Mouse (Mus musculus) neural tube, embryonic 11.5 days (tissue): Measurements from ENCODE around the gene Rasgef1b. TPM values are rescaled to one million over a fixed set of nuclear protein-coding genes. Genes with fewer than 3 reads are reported as not detected.

Source experiments
- ATAC-seq: fragments of 200-750 bp; cut with Nextera tagmentation; 2 replicates; pipeline ENCODE4 v1.8.0; 2017; ENCODE audit warnings: moderate number of reproducible peaks, mild to moderate bottlenecking, moderate TSS enrichment, moderate library complexity; ENCODE audit not compliant: insufficient read depth, low FRiP score, low TSS enrichment
- DNase-seq: peaks from one replicate; pipeline ENCODE4 v3.0.0-alpha.2; 2015; ENCODE audit warnings: low spot score
- H3K27ac ChIP-seq: fragments of 300-500 bp; sonication (generic); 2 replicates; pipeline ENCODE4 v1.5.1; 2014; ENCODE audit warnings: low read depth, mild to moderate bottlenecking, low read length
- H3K27me3 ChIP-seq: fragments of 300-500 bp; sonication (generic); 2 replicates; pipeline ENCODE4 v1.6.1; 2014; ENCODE audit warnings: mild to moderate bottlenecking, low read length, mixed read lengths; ENCODE audit not compliant: control insufficient read depth, insufficient read depth
- H3K36me3 ChIP-seq: fragments of 300-500 bp; sonication (generic); 2 replicates; pipeline ENCODE4 v1.6.1; 2014; ENCODE audit warnings: mild to moderate bottlenecking, low read length, moderate library complexity, mixed read lengths; ENCODE audit not compliant: control insufficient read depth, insufficient read depth
- H3K4me1 ChIP-seq: fragments of 300-500 bp; sonication (generic); 2 replicates; pipeline ENCODE4 v1.6.1; 2014; ENCODE audit warnings: low read length, mixed read lengths; ENCODE audit not compliant: control insufficient read depth, insufficient read depth
- H3K4me2 ChIP-seq: fragments of 300-500 bp; sonication (generic); 2 replicates; pipeline ENCODE4 v1.6.1; 2014; ENCODE audit warnings: low read depth, mild to moderate bottlenecking, moderate library complexity
- H3K4me3 ChIP-seq: fragments of 300-500 bp; sonication (generic); 2 replicates; pipeline ENCODE4 v1.5.1; 2014; ENCODE audit warnings: low read depth, low read length
- H3K9ac ChIP-seq: fragments of 300-500 bp; sonication (generic); 2 replicates; pipeline ENCODE4 v1.6.1; 2014; ENCODE audit warnings: mild to moderate bottlenecking, low read length
- H3K9me3 ChIP-seq: fragments of 300-500 bp; sonication (generic); 2 replicates; pipeline ENCODE4 v1.6.1; 2016; ENCODE audit warnings: low read length; ENCODE audit not compliant: control insufficient read depth
- WGBS: fragments of 180-500 bp; shearing (Covaris S2); extraction: QIAGEN DNeasy Blood & Tissue Kit; methylation state at CpG from one replicate; pipeline ENCODE4 v1.1.7; 2014; 5-methylcytosine and 5-hydroxymethylcytosine counted together
- polyA plus RNA-seq: library from polyadenylated mRNA; unstranded; fragments of >200 nt; fragmentation: Nextera tagmentation; extraction: Ambion mirVana; gene quantifications from 2 replicates; pipeline ENCODE4 v1.2.1, GENCODE M21; 2014

Gene Rasgef1b
- polyA plus RNA-seq, 1 experiment from 2014 or later = 20.7 TPM

DNA sequence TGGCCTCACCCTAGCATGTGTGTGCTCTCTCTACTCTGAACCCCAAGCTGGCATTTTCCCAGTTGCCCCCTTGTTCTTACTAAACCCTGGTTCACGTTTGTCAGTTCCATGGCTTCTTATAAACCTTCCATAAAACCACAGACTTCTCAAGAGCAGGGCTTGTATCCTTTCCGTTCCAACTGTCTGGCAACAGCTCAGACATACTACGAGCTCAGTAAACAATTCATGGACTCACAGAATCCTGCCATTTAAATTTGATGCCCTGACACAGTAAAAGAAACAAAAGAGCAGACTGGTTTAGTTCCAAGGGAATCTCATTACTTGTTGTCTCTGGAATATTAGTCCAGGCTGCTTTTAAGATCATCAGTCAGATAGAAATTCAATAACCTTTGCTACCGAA, 277.9 kb downstream of the Rasgef1b start:
- ATAC-seq (no peak), DNase-seq (no peak)
- Histone ChIP-seq H3K36me3 (no peaks in the 10 kb centered on the region), H3K4me3 (no peak overlapping the region), H3K27ac (no peak overlapping the region), H3K27me3 (no peaks in the 10 kb centered on the region), H3K4me2 (no peak overlapping the region), H3K9me3 (no peaks in the 10 kb centered on the region), H3K4me1 (0 out of 2 replicates have a peak, but pooled peaks cover 3% of the 10 kb centered on the region), H3K9ac (no peak overlapping the region)
- WGBS = 76% methylated on average over 4 of the region's 4 CpGs

GRCm38 (mm10) chr5:99450463-99450862, 278.4 kb downstream of the Rasgef1b start:
- Histone ChIP-seq H3K9me3 (no peaks in the 10 kb centered on the region), H3K4me3 (no peak overlapping the region), H3K9ac (no peak overlapping the region), H3K4me2 (no peak overlapping the region), H3K4me1 (0 out of 2 replicates have a peak, but pooled peaks cover 3% of the 10 kb centered on the region), H3K27me3 (no peaks in the 10 kb centered on the region), H3K36me3 (no peaks in the 10 kb centered on the region), H3K27ac (no peak overlapping the region)
- DNase-seq (no peak), ATAC-seq (no peak)
- WGBS = 77% methylated on average over 3 of the region's 3 CpGs

GRCm38 (mm10) chr5:99447481-99447880, 281.4 kb downstream of the Rasgef1b start:
- no peak for ATAC-seq
- no peaks in the 10 kb centered on the region for H3K36me3 ChIP-seq
- DNase-seq = no peak
- no peaks in the 10 kb centered on the region for H3K9me3 ChIP-seq
- H3K4me1 ChIP-seq = 0 out of 2 replicates have a peak, but pooled peaks cover 3% of the 10 kb centered on the region
- no peak overlapping the region for H3K27ac ChIP-seq
- no peaks in the 10 kb centered on the region for H3K27me3 ChIP-seq
- H3K4me3 ChIP-seq = no peak overlapping the region
- no peak overlapping the region for H3K9ac ChIP-seq
- no peak overlapping the region for H3K4me2 ChIP-seq
- WGBS = 90% methylated on average over 6 of the region's 6 CpGs

DNA sequence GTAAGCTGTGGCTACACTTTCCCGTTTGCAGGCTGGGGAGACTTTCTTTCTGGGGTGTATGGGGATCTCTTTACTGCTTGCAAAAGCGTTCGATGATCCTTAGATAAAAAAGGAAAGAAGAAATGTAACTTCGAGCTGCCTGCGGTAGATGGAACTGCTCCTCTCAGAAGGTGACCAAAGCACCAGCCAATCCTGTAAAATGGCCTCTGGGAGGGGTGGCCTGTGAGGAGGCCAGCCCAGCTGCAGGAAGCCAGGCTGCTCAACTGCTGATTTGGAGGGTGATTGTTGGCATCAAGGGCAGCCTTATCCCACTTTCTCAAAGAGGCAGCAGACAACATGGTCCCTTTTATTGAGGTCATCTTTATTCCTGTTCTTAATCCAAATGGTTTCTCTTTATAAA, 283.6 kb downstream of the Rasgef1b start:
- Histone ChIP-seq H3K9ac (no peak overlapping the region), H3K27ac (no peak overlapping the region), H3K4me3 (no peak overlapping the region), H3K4me1 (no peaks in the 10 kb centered on the region), H3K27me3 (no peaks in the 10 kb centered on the region), H3K9me3 (no peaks in the 10 kb centered on the region), H3K36me3 (no peaks in the 10 kb centered on the region), H3K4me2 (no peak overlapping the region)
- 87% methylated on average over 5 of the region's 5 CpGs for WGBS
- ATAC-seq = no peak
- DNase-seq = no peak

- H3K4me2 ChIP-seq = no peak overlapping the region
- 78% methylated on average over 7 of the region's 7 CpGs for WGBS
- no peaks in the 10 kb centered on the region for H3K4me1 ChIP-seq
- DNase-seq = no peak
- no peaks in the 10 kb centered on the region for H3K36me3 ChIP-seq
- no peaks in the 10 kb centered on the region for H3K27me3 ChIP-seq
- ATAC-seq = no peak
- no peak overlapping the region for H3K9ac ChIP-seq
- no peak overlapping the region for H3K27ac ChIP-seq
- no peak overlapping the region for H3K4me3 ChIP-seq
- no peaks in the 10 kb centered on the region for H3K9me3 ChIP-seq
Measured at GRCm38 (mm10) chr5:99444777-99445176, 284.1 kb downstream of the Rasgef1b start.

GRCm38 (mm10) chr5:99440109-99440508, 288.8 kb downstream of the Rasgef1b start:
- H3K27me3 ChIP-seq = no peaks in the 10 kb centered on the region
- no peak overlapping the region for H3K9ac ChIP-seq
- H3K36me3 ChIP-seq = no peaks in the 10 kb centered on the region
- 90% methylated on average over 6 of the region's 6 CpGs for WGBS
- H3K4me2 ChIP-seq = no peak overlapping the region
- H3K4me3 ChIP-seq = no peak overlapping the region
- DNase-seq (no peak), ATAC-seq (no peak)
- H3K9me3 ChIP-seq = no peaks in the 10 kb centered on the region
- H3K4me1 ChIP-seq = peaks cover 3% of the 10 kb centered on the region
- H3K27ac ChIP-seq = no peak overlapping the region

GRCm38 (mm10) chr5:99438526-99438925, 290.3 kb downstream of the Rasgef1b start:
- no peak for DNase-seq
- Histone ChIP-seq H3K9ac (no peak overlapping the region), H3K4me1 (peaks cover 3% of the 10 kb centered on the region), H3K4me2 (no peak overlapping the region), H3K4me3 (no peak overlapping the region), H3K36me3 (no peaks in the 10 kb centered on the region), H3K27me3 (no peaks in the 10 kb centered on the region), H3K9me3 (no peaks in the 10 kb centered on the region), H3K27ac (no peak overlapping the region)
- ATAC-seq = no peak
- WGBS = 63% methylated on average over 1 of the region's 1 CpGs

GRCm38 (mm10) chr5:99434226-99434625, 294.6 kb downstream of the Rasgef1b start:
- 88% methylated on average over 4 of the region's 4 CpGs for WGBS
- no peaks in the 10 kb centered on the region for H3K27me3 ChIP-seq

DNA sequence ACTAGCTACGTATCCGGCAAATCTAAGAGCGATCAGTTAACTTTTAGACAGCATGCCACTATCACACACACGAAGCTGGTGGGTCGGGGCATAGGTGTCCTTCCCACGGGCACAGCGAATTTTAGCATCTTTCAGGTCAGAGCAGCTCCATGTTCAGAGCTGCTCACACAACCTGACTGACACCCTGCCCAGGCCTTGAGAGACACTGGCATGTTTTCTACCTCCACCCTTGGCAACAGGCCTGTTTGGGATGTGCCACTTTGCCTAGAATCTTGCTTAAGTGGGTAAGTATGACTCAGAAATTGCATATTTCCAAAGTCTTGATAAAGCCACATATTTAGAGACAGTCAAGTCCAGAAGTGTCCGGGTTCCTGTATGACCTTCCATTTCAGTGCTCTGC, 296.4 kb downstream of the Rasgef1b start:
- Histone ChIP-seq H3K4me1 (no peaks in the 10 kb centered on the region), H3K27me3 (no peaks in the 10 kb centered on the region), H3K4me3 (no peak overlapping the region), H3K9ac (no peak overlapping the region), H3K9me3 (no peaks in the 10 kb centered on the region), H3K4me2 (no peak overlapping the region), H3K36me3 (no peaks in the 10 kb centered on the region), H3K27ac (no peak overlapping the region)
- WGBS = 89% methylated on average over 8 of the region's 8 CpGs
- DNase-seq (no peak), ATAC-seq (no peak)

More at GRCm38 (mm10) chr5:99434226-99434625, 294.6 kb downstream of the Rasgef1b start:
- Histone ChIP-seq H3K36me3 (no peaks in the 10 kb centered on the region), H3K4me1 (peaks cover 3% of the 10 kb centered on the region), H3K4me3 (no peak overlapping the region), H3K9me3 (no peaks in the 10 kb centered on the region), H3K4me2 (no peak overlapping the region), H3K27ac (no peak overlapping the region), H3K9ac (no peak overlapping the region)
- no peak for ATAC-seq
- no peak for DNase-seq
